Mouse (Mus musculus) liver, adult 2 months (tissue): ENCODE data around the gene Tsen34.

Experiments used
- CTCF ChIP-seq: fragments of 200-500 bp; IDR thresholded peaks from 2 replicates; pipeline ENCODE4 v1.5.1; 2011; ENCODE audit warnings: low read depth, low read length, control low read depth
- POLR2A ChIP-seq: fragments of 200-500 bp; IDR thresholded peaks from 2 replicates; pipeline ENCODE4 v1.6.1; 2011; ENCODE audit warnings: low read length, control low read depth; ENCODE audit not compliant: insufficient read depth; ENCODE audit errors: extremely low read depth

DNA sequence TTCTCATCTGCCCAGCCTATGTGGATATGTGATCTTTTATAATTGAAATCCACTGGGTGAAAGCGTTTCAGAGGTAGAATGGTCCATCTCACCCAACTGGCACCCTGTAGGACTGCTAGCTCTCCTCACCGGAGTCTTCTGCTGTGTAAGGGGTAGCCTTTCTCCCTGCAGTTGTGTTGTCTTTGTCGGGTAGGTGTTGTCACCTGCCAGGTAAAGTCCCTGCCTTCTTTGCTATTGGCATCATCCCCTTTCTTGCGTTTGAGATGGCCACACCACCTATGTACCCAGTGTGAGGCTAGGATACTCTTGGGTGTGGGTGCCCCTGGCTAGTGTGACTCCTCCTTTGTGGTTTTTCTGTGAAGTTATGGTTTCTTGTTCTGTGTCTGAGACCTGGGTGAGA is 46.0 kb upstream of the Tsen34 start:
- TF ChIP-seq CTCF (no peak), POLR2A (no peak)
